ENCODE assay signal across 21 mouse cellular contexts in the genomic region with DNA sequence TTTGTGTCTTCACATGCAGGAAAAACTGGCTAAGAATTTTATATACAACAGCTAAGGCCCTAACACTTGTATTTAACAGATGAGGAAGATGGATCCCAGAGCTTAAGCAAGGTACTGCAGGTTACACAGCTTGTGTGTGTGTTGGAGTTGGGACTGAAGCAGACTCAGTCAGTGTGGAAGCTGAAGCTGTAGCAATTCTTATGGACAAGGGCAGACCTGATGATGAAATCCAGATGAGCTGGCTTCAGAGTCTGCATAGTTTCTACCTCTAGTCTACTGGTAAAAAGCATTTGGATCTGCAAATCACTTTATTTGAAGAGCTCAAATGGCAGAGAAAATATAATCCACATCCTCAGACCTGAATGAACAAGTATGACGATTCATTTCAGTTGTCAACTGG.
"Had no signal": no experiment of that assay in that cellular context is flagged by ENCODE, and none has a peak within 500 bp of the region (broad histone marks: within the 10 kb centered on the region; RNA-seq: fewer than 3 reads in every experiment).

No protein-coding gene starts in this region.

- H3K4me1 ChIP-seq: limb, embryonic 12.5 days; midbrain, embryonic 10.5 days; midbrain, embryonic 13.5 days; neural tube, embryonic 13.5 days; stomach, embryonic 15.5 days had no signal

- ATAC-seq: liver, postnatal 0 days; lung, postnatal 0 days; midbrain, embryonic 13.5 days; midbrain, embryonic 16.5 days had no signal

- H3K4me2 ChIP-seq: limb, embryonic 12.5 days; liver, embryonic 11.5 days; lung, embryonic 14.5 days; midbrain, embryonic 13.5 days; neural tube, embryonic 13.5 days; stomach, embryonic 15.5 days had no signal

- H3K36me3 ChIP-seq: limb, embryonic 12.5 days; midbrain, embryonic 10.5 days; midbrain, embryonic 13.5 days; neural tube, embryonic 13.5 days; stomach, embryonic 15.5 days had no signal

- H3K9me3 ChIP-seq: limb, embryonic 12.5 days; midbrain, embryonic 10.5 days; midbrain, embryonic 13.5 days; stomach, embryonic 15.5 days had no signal

- H3K27ac ChIP-seq: kidney, postnatal 0 days; layer of hippocampus, adult 2 months; left cerebral cortex, adult 2 months; limb, embryonic 12.5 days; liver, embryonic 14.5 days; midbrain, embryonic 10.5 days; midbrain, embryonic 13.5 days; neural tube, embryonic 13.5 days; stomach, embryonic 15.5 days had no signal

- H3K9ac ChIP-seq: limb, embryonic 12.5 days; liver, embryonic 14.5 days; liver, postnatal 0 days; lung, embryonic 14.5 days; midbrain, embryonic 13.5 days; neural tube, embryonic 13.5 days; stomach, embryonic 15.5 days had no signal

- DNase-seq: kidney, adult 2 months; kidney, postnatal 25 days; layer of hippocampus, adult 9-11 months; layer of hippocampus, postnatal 36 days; liver, postnatal 0 days; lung, embryonic 14.5 days; thymus, postnatal 25 days had no signal

- H3K4me3 ChIP-seq: layer of hippocampus, adult 2 months; left cerebral cortex, adult 2 months; limb, embryonic 12.5 days; megakaryocyte, embryonic 14.5 days; midbrain, embryonic 10.5 days; midbrain, embryonic 13.5 days; myocyte; neural tube, embryonic 13.5 days; stomach, embryonic 15.5 days had no signal

- H3K27me3 ChIP-seq: limb, embryonic 12.5 days; megakaryocyte, embryonic 14.5 days; midbrain, embryonic 13.5 days; neural tube, embryonic 13.5 days; stomach, embryonic 15.5 days had no signal
